Mouse (Mus musculus) liver, embryonic 14.5 days (tissue): ENCODE results near the gene Rsph10b.

ENCODE experiments used
- CTCF ChIP-seq: IDR thresholded peaks from 2 replicates; pipeline ENCODE4 v1.5.1; 2016; ENCODE audit warnings: antibody characterized with exemption, low read depth, control low read depth
- EP300 ChIP-seq: IDR thresholded peaks from 2 replicates; pipeline ENCODE4 v1.6.1; 2016; ENCODE audit warnings: antibody characterized with exemption, low read depth

GRCm38 (mm10) chr5:143929291-143929690 lies 3.5 kb upstream of the Rsph10b start:
- TF ChIP-seq CTCF: no peak
- no peak for TF ChIP-seq EP300
